Mouse (Mus musculus) kidney, embryonic 15.5 days (tissue): ENCODE measurements around the gene H2-Oa. TPM values are rescaled to one million over a fixed set of nuclear protein-coding genes. Genes with fewer than 3 reads are reported as not detected.

ENCODE experiments used
- ATAC-seq: fragments of 200-750 bp; cut with Nextera tagmentation; replicated peaks from 2 replicates; pipeline ENCODE4 v1.8.0; 2017; ENCODE audit warnings: moderate TSS enrichment; ENCODE audit not compliant: low FRiP score
- H3K27ac ChIP-seq: fragments of 300-500 bp; sonication (generic); 2 replicates; pipeline ENCODE4 v1.5.1; 2015; ENCODE audit warnings: mild to moderate bottlenecking, inconsistent platforms
- H3K27me3 ChIP-seq: fragments of 300-500 bp; sonication (generic); 2 replicates; pipeline ENCODE4 v1.6.1; 2015; ENCODE audit warnings: inconsistent platforms
- H3K36me3 ChIP-seq: fragments of 300-500 bp; sonication (generic); 2 replicates; pipeline ENCODE4 v1.6.1; 2015; ENCODE audit warnings: inconsistent platforms
- H3K4me1 ChIP-seq: fragments of 300-500 bp; sonication (generic); 2 replicates; pipeline ENCODE4 v1.6.1; 2015; ENCODE audit warnings: inconsistent platforms
- H3K4me2 ChIP-seq: fragments of 300-500 bp; sonication (generic); 2 replicates; pipeline ENCODE4 v1.6.1; 2015; ENCODE audit warnings: moderate library complexity, mild to moderate bottlenecking, inconsistent platforms
- H3K4me3 ChIP-seq: fragments of 300-500 bp; sonication (generic); replicated peaks from 2 replicates; pipeline ENCODE4 v1.5.1; 2015; ENCODE audit warnings: mild to moderate bottlenecking, inconsistent platforms
- H3K9ac ChIP-seq: fragments of 300-500 bp; sonication (generic); 2 replicates; pipeline ENCODE4 v1.6.1; 2015; ENCODE audit warnings: mild to moderate bottlenecking, inconsistent platforms
- H3K9me3 ChIP-seq: fragments of 300-500 bp; sonication (generic); replicated peaks from 2 replicates; pipeline ENCODE4 v1.6.1; 2016; ENCODE audit warnings: inconsistent platforms
- WGBS: fragments of 180-500 bp; shearing (Covaris S2); methylation state at CpG from one replicate; pipeline ENCODE4 v1.1.7; 2015; ENCODE audit warnings: mixed read lengths; 5-methylcytosine and 5-hydroxymethylcytosine counted together
- polyA plus RNA-seq: library from polyadenylated mRNA; unstranded; fragments of >200 nt; fragmentation: Nextera tagmentation; extraction: Ambion mirVana; gene quantifications from 2 replicates; pipeline ENCODE4 v1.2.1, GENCODE M21; 2015

Gene H2-Oa
- polyA plus RNA-seq, 1 experiment from 2014 or later: 0.64 TPM

GRCm38 (mm10) chr17:34118113-34118872, 26.2 kb downstream of the H2-Oa start:
- Histone ChIP-seq H3K4me2 (peak overlapping the region; percentile 94), H3K9me3 (no peaks in the 10 kb centered on the region), H3K4me3 (peak overlapping the region; percentile 86), H3K27me3 (no peaks in the 10 kb centered on the region), H3K27ac (peak overlapping the region; percentile 100), H3K4me1 (peaks cover 32% of the 10 kb centered on the region), H3K36me3 (peaks cover 52% of the 10 kb centered on the region), H3K9ac (peak overlapping the region; percentile 79)
- WGBS: under 1% methylated on average over 66 of the region's 67 CpGs
- no peak for ATAC-seq

GRCm38 (mm10) chr17:34118873-34119248, 26.7 kb downstream of the H2-Oa start:
- H3K9ac ChIP-seq: peak overlapping the region; percentile 79
- no peaks in the 10 kb centered on the region for H3K27me3 ChIP-seq
- peak overlapping the region; percentile 94 for H3K4me2 ChIP-seq
- H3K9me3 ChIP-seq: no peaks in the 10 kb centered on the region
- under 1% methylated on average over 38 of the region's 38 CpGs for WGBS
- peaks cover 46% of the 10 kb centered on the region for H3K36me3 ChIP-seq
- peaks cover 34% of the 10 kb centered on the region for H3K4me1 ChIP-seq
- H3K27ac ChIP-seq: peak overlapping the region; percentile 100
- ATAC-seq: no peak
- H3K4me3 ChIP-seq: peak overlapping the region; percentile 86

DNA sequence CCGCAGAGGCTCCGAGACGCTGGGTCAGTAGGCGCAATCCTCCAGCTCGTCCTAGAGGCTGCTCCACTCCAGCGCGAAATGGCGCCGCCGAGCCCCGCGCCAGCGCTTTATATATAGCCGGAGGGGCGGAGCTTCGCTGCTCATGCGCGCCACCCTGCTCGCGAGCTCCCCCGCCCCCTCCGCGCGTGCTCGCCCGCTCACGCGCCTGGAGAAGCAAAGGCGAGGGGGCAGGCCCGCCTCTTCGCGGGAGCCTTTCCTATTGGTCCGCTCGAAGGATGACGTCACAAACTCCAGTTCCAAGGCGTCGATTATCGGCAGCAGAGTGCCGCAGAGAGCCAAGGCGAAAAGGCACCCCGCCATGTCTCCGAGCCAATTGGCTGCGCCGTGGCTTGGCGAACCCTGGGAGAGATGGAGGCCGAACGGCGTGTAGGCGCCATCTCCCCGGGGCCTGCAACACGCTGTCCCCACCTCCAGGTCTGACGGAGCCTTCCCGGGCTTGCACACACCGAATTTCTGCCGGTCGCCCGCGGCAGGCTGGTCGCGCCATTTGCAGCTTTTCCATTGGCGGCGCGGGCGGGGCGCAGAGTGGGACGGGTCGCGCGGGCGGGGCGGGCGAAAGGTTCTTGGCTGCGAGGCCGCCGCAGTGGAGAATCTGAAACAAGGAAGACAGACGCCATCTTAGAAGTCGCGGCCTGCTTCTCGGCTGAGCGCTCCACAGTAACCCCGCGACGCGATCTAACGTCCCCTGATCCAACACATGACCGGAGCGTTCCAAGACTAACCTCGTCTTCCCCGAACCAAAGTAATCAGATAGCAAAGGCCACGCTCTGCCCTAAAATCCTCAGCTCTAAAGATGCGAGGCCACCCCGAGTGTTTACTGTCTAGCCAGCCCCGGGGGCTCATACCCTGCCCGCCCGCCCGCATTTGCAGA, 27.4 kb downstream of the H2-Oa start, which contains the start of gene H2-DMa:
H2-DMa (plus strand) TSS at position 293 of the 931 bp plus-strand sequence.
- peaks cover 39% of the 10 kb centered on the region for H3K36me3 ChIP-seq
- H3K9ac ChIP-seq: peak within 1 kb of the TSS; percentile 94
- no peaks in the 10 kb centered on the region for H3K27me3 ChIP-seq
- WGBS: under 1% methylated on average over 96 of the region's 96 CpGs
- peaks cover 39% of the 10 kb centered on the region for H3K4me1 ChIP-seq
- H3K9me3 ChIP-seq: no peaks in the 10 kb centered on the region
- H3K27ac ChIP-seq: peak within 1 kb of the TSS; percentile 100
- H3K4me3 ChIP-seq: peak within 1 kb of the TSS; percentile 86
- peak; percentile 74 for ATAC-seq
- peak within 1 kb of the TSS; percentile 94 for H3K4me2 ChIP-seq

DNA sequence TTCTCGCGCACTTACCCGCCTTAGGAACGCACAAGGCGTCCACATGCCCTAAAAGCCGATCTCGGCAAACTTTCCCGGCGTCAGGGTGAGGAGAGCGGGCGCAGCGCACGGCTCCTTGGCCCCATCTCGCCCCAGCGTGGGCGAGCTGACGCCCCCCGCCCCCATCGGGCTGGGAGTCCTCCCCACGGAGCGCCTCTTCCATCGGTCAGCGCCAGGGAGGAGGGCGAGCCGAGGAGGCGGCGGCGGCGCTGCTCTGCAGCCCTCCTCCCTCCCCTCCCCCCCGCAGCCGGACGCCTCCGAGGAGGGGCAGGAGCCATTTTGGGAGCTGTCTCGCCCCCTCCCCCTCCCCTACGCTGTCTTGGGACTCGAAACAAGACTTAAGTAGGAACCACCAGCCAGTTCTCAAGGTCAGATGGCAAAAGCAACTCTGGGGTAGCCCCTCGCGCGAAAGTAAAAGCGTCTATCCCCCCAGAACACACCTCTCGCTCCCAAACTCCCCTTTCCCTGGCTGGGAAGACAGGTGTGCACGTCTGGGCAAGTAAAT, 28.1 kb downstream of the H2-Oa start:
- Histone ChIP-seq H3K4me1 (peaks cover 39% of the 10 kb centered on the region), H3K9me3 (no peaks in the 10 kb centered on the region), H3K27ac (peak overlapping the region; percentile 100), H3K4me2 (peak overlapping the region; percentile 94), H3K36me3 (peaks cover 32% of the 10 kb centered on the region), H3K9ac (peak overlapping the region; percentile 94), H3K27me3 (no peaks in the 10 kb centered on the region), H3K4me3 (peak overlapping the region; percentile 86)
- ATAC-seq: peak; percentile 12
- under 1% methylated on average over 34 of the region's 42 CpGs for WGBS

- Histone ChIP-seq H3K4me2 (peak overlapping the region; percentile 94), H3K9me3 (no peaks in the 10 kb centered on the region), H3K27ac (peak overlapping the region; percentile 100), H3K4me3 (peak overlapping the region; percentile 86), H3K9ac (peak overlapping the region; percentile 94), H3K4me1 (peaks cover 34% of the 10 kb centered on the region), H3K27me3 (no peaks in the 10 kb centered on the region), H3K36me3 (peaks cover 27% of the 10 kb centered on the region)
- under 1% methylated on average over 31 of the region's 31 CpGs for WGBS
- ATAC-seq: peak; percentile 41
Observed at GRCm38 (mm10) chr17:34120814-34121171, 28.7 kb downstream of the H2-Oa start.

- peak overlapping the region; percentile 94 for H3K9ac ChIP-seq
- H3K36me3 ChIP-seq: peaks cover 22% of the 10 kb centered on the region
- H3K4me2 ChIP-seq: peak overlapping the region; percentile 94
- H3K9me3 ChIP-seq: no peaks in the 10 kb centered on the region
- H3K4me3 ChIP-seq: peak overlapping the region; percentile 86
- under 1% methylated on average over 34 of the region's 35 CpGs for whole genome bisulfite sequencing
- H3K27me3 ChIP-seq: no peaks in the 10 kb centered on the region
- peak overlapping the region; percentile 100 for H3K27ac ChIP-seq
- peak; percentile 72 for ATAC-seq
- peaks cover 32% of the 10 kb centered on the region for H3K4me1 ChIP-seq
Observed at GRCm38 (mm10) chr17:34121172-34121878, 29.2 kb downstream of the H2-Oa start.

DNA sequence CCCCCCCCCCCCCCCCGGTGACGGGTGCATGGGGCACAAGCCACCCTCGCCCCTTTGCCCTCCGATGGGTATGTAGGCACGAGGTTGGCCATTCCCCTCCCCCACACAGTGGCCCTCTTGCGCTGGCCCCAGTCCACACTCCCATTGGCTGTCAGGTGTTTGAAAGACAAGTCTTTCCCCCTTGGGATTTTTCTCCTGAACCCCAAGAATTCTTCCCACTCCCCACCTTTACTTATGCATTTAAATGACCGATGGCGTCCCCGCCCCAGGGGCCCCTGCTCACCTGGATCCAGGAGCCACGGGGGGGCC, 29.7 kb downstream of the H2-Oa start:
- Histone ChIP-seq H3K27me3 (no peaks in the 10 kb centered on the region), H3K27ac (peak overlapping the region; percentile 100), H3K9me3 (no peaks in the 10 kb centered on the region), H3K4me2 (peak overlapping the region; percentile 94), H3K4me3 (peak overlapping the region; percentile 86), H3K9ac (peak overlapping the region; percentile 94), H3K4me1 (peaks cover 32% of the 10 kb centered on the region), H3K36me3 (peaks cover 17% of the 10 kb centered on the region)
- no peak for ATAC-seq
- under 1% methylated on average over 5 of the region's 10 CpGs for WGBS

- peak; percentile 41 for ATAC-seq
- peak within 1 kb of the TSS; percentile 86 for H3K4me3 ChIP-seq
- H3K9ac ChIP-seq: peak within 1 kb of the TSS; percentile 94
- H3K9me3 ChIP-seq: no peaks in the 10 kb centered on the region
- peak within 1 kb of the TSS; percentile 100 for H3K27ac ChIP-seq
- H3K4me2 ChIP-seq: peak within 1 kb of the TSS; percentile 94
- H3K4me1 ChIP-seq: peaks cover 32% of the 10 kb centered on the region
- under 1% methylated on average over 69 of the region's 75 CpGs for WGBS
- peaks cover 12% of the 10 kb centered on the region for H3K36me3 ChIP-seq
- H3K27me3 ChIP-seq: no peaks in the 10 kb centered on the region
Observed at GRCm38 (mm10) chr17:34122188-34122984, 30.2 kb downstream of the H2-Oa start, which contains the start of gene Brd2. TSS of gene Brd2 (minus strand) at chr17:34122634.

GRCm38 (mm10) chr17:34123111-34123510, 31.0 kb downstream of the H2-Oa start:
- Histone ChIP-seq H3K27me3 (no peaks in the 10 kb centered on the region), H3K4me3 (peak overlapping the region; percentile 86), H3K4me1 (peaks cover 39% of the 10 kb centered on the region), H3K9ac (peak overlapping the region; percentile 94), H3K9me3 (no peaks in the 10 kb centered on the region), H3K27ac (peak overlapping the region; percentile 100), H3K36me3 (peaks cover 6% of the 10 kb centered on the region), H3K4me2 (peak overlapping the region; percentile 94)
- WGBS: 1% methylated on average over 7 of the region's 7 CpGs
- no peak for ATAC-seq

GRCm38 (mm10) chr17:34123518-34123917, 31.4 kb downstream of the H2-Oa start:
- peak overlapping the region; percentile 86 for H3K4me3 ChIP-seq
- H3K9me3 ChIP-seq: no peaks in the 10 kb centered on the region
- peaks cover 1% of the 10 kb centered on the region for H3K36me3 ChIP-seq
- no peaks in the 10 kb centered on the region for H3K27me3 ChIP-seq
- peak overlapping the region; percentile 100 for H3K27ac ChIP-seq
- ATAC-seq: no peak
- 0% methylated on average over 2 of the region's 2 CpGs for WGBS
- H3K4me2 ChIP-seq: peak overlapping the region; percentile 94
- peak overlapping the region; percentile 94 for H3K9ac ChIP-seq
- H3K4me1 ChIP-seq: peaks cover 43% of the 10 kb centered on the region

DNA sequence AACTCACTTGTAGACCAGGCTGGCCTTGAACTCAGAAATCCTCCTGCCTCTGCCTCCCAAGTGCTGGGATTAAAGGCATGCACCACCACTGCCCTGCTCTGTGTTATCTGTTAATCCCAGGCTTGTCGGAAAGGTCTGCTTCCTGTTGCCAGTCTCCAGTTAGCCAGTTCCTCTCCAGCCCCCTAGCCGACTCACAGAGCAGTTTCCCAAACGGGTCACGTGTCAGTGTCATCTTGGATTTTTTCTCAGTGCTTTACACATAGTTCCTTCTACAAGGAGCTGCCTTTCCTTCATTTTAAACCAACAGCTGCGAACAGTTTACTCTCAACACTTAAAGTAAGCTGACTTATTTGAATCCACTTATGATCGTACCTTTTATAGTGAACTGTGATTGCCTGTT, 32.5 kb downstream of the H2-Oa start:
- H3K9me3 ChIP-seq: no peaks in the 10 kb centered on the region
- H3K27ac ChIP-seq: no peak overlapping the region
- 0 out of 2 replicates have a peak overlapping the region, but pooled peaks have one; percentile 86 for H3K4me3 ChIP-seq
- no peak overlapping the region for H3K9ac ChIP-seq
- peak overlapping the region; percentile 94 for H3K4me2 ChIP-seq
- no peak for ATAC-seq
- no peaks in the 10 kb centered on the region for H3K27me3 ChIP-seq
- peaks cover 55% of the 10 kb centered on the region for H3K4me1 ChIP-seq
- 78% methylated on average over 6 of the region's 6 CpGs for WGBS
- H3K36me3 ChIP-seq: no peaks in the 10 kb centered on the region
